ENCODE assay signal across 10 mouse cellular contexts in genomic region chr12:92246790-92247451, GRCm38 (mm10).
DNase-seq lines count a peak whose midpoint lies in the region; ATAC-seq and TF ChIP-seq lines count a peak whose summit lies in the region.
"Had no signal": no experiment of that assay in that cellular context is flagged by ENCODE, and none has a peak within 500 bp of the region (broad histone marks: within the 10 kb centered on the region; RNA-seq: fewer than 3 reads in every experiment).

No protein-coding gene starts in this region.

- TF ChIP-seq CTCF in layer of hippocampus, adult 2 months (conservative IDR thresholded peaks at IDR 0.05): no peak
- no peak for TF ChIP-seq CTCF in lung, postnatal 0 days (IDR thresholded peaks at IDR 0.05)

- H3K9me3 ChIP-seq in forebrain, embryonic 10.5 days: no peaks in the 10 kb centered on the region
- H3K9me3 ChIP-seq in hindbrain, embryonic 16.5 days (ENCODE audit: control insufficient read depth, low read length): no peaks in the 10 kb centered on the region
- no peaks in the 10 kb centered on the region for H3K9me3 ChIP-seq in neural tube, embryonic 15.5 days (replicated peaks)
- H3K9me3 ChIP-seq in lung, postnatal 0 days (ENCODE audit: low read length): no peaks in the 10 kb centered on the region

- ATAC-seq in hindbrain, embryonic 16.5 days: peak; percentile 88
- peak; percentile 78 for ATAC-seq in neural tube, embryonic 15.5 days (ENCODE audit: low FRiP score)
- no peak for ATAC-seq in lung, postnatal 0 days

- no peak overlapping the region for H3K27ac ChIP-seq in layer of hippocampus, adult 2 months
- peak overlapping the region; percentile 54 for H3K27ac ChIP-seq in forebrain, embryonic 10.5 days
- no peak overlapping the region for H3K27ac ChIP-seq in hindbrain, embryonic 16.5 days (ENCODE audit: low read depth, low read length)
- peak overlapping the region; percentile 30; the same call in 1 of the 2 replicates for H3K27ac ChIP-seq in neural tube, embryonic 15.5 days (replicated peaks)
- no peak overlapping the region for H3K27ac ChIP-seq in lung, postnatal 0 days (ENCODE audit: low read length)

- DNase-seq in layer of hippocampus, adult 9-11 months: peak; percentile 26
- no peak for DNase-seq in layer of hippocampus, adult 2 months (ENCODE audit: low spot score in 2 of 2)
- DNase-seq in forebrain, embryonic 10.5 days (ENCODE audit: extremely low spot score, low spot score): peak; percentile 21
- DNase-seq in lung, postnatal 0 days (ENCODE audit: low spot score): no peak
- DNase-seq in adrenal gland, postnatal 10 days: no peak
- DNase-seq: cerebellum, postnatal 25 days; gastrocnemius, postnatal 25 days; kidney, adult 8-10 months had no signal

- no peak overlapping the region for H3K4me3 ChIP-seq in layer of hippocampus, adult 2 months
- H3K4me3 ChIP-seq in forebrain, embryonic 10.5 days: no peak overlapping the region
- no peak overlapping the region for H3K4me3 ChIP-seq in hindbrain, embryonic 16.5 days (ENCODE audit: low read length)
- H3K4me3 ChIP-seq in neural tube, embryonic 15.5 days (replicated peaks): no peak overlapping the region
- H3K4me3 ChIP-seq in lung, postnatal 0 days (ENCODE audit: low read depth, low read length): no peak overlapping the region

- H3K4me1 ChIP-seq in forebrain, embryonic 10.5 days: peaks cover 23% of the 10 kb centered on the region
- no peaks in the 10 kb centered on the region for H3K4me1 ChIP-seq in hindbrain, embryonic 16.5 days (ENCODE audit: control insufficient read depth, insufficient read depth, low read depth, low read length)
- H3K4me1 ChIP-seq in neural tube, embryonic 15.5 days: peaks cover 6% of the 10 kb centered on the region; the same call in 1 of the 2 replicates
- H3K4me1 ChIP-seq in lung, postnatal 0 days (ENCODE audit: insufficient read depth, low read depth, low read length): no peaks in the 10 kb centered on the region

- no peaks in the 10 kb centered on the region for H3K27me3 ChIP-seq in forebrain, embryonic 10.5 days (ENCODE audit: poor library complexity, severe bottlenecking)
- no peaks in the 10 kb centered on the region for H3K27me3 ChIP-seq in hindbrain, embryonic 16.5 days (replicated peaks; ENCODE audit: control insufficient read depth, insufficient read depth, low read length)
- H3K27me3 ChIP-seq in neural tube, embryonic 15.5 days (replicated peaks): no peaks in the 10 kb centered on the region
- H3K27me3 ChIP-seq in lung, postnatal 0 days (replicated peaks; ENCODE audit: insufficient read depth, low read length): no peaks in the 10 kb centered on the region

- no peak for TF ChIP-seq EP300 in lung, postnatal 0 days (IDR thresholded peaks at IDR 0.05)

- H3K9ac ChIP-seq in hindbrain, embryonic 16.5 days (ENCODE audit: low read depth, low read length): no peak overlapping the region
- no peak overlapping the region for H3K9ac ChIP-seq in neural tube, embryonic 15.5 days (replicated peaks)
- H3K9ac ChIP-seq in lung, postnatal 0 days (replicated peaks; ENCODE audit: low read depth): no peak overlapping the region

- 44% methylated on average over 6 of the region's 6 CpGs for WGBS in forebrain, embryonic 10.5 days
- 23% methylated on average over 6 of the region's 6 CpGs for WGBS in hindbrain, embryonic 16.5 days
- WGBS in neural tube, embryonic 15.5 days: 20% methylated on average over 6 of the region's 6 CpGs
- 57% methylated on average over 6 of the region's 6 CpGs for WGBS in lung, postnatal 0 days

- no peak overlapping the region for H3K4me2 ChIP-seq in hindbrain, embryonic 16.5 days (ENCODE audit: low read length)
- no peak overlapping the region for H3K4me2 ChIP-seq in neural tube, embryonic 15.5 days
- no peak overlapping the region for H3K4me2 ChIP-seq in lung, postnatal 0 days (replicated peaks; ENCODE audit: low read depth, low read length)

- no peaks in the 10 kb centered on the region for H3K36me3 ChIP-seq in forebrain, embryonic 10.5 days (replicated peaks)
- no peaks in the 10 kb centered on the region for H3K36me3 ChIP-seq in hindbrain, embryonic 16.5 days (ENCODE audit: control insufficient read depth, insufficient read depth, low read length)
- H3K36me3 ChIP-seq in neural tube, embryonic 15.5 days: no peaks in the 10 kb centered on the region
- no peaks in the 10 kb centered on the region for H3K36me3 ChIP-seq in lung, postnatal 0 days (ENCODE audit: insufficient read depth, low read length)

Comparison
In these comparisons a context has a peak if more than half of its experiments do, and no peak if none do; other contexts are left out.
1. DNase-seq: peak in layer of hippocampus, adult 9-11 months (single experiment) and forebrain, embryonic 10.5 days (single experiment); none in layer of hippocampus, adult 2 months (0 of 2), lung, postnatal 0 days (single experiment) and adrenal gland, postnatal 10 days (single experiment).
2. H3K27ac ChIP-seq: peak in forebrain, embryonic 10.5 days (single experiment) and neural tube, embryonic 15.5 days (single experiment); none in layer of hippocampus, adult 2 months (single experiment), hindbrain, embryonic 16.5 days (single experiment) and lung, postnatal 0 days (single experiment).